Mouse (Mus musculus): Measurements from ENCODE around the gene Stx8. TPM values are rescaled to one million over a fixed set of nuclear protein-coding genes. Genes with fewer than 3 reads are reported as not detected.

Gene Stx8
- polyA plus RNA-seq, 1 experiment from 2014 or later = 60.6 TPM

DNA sequence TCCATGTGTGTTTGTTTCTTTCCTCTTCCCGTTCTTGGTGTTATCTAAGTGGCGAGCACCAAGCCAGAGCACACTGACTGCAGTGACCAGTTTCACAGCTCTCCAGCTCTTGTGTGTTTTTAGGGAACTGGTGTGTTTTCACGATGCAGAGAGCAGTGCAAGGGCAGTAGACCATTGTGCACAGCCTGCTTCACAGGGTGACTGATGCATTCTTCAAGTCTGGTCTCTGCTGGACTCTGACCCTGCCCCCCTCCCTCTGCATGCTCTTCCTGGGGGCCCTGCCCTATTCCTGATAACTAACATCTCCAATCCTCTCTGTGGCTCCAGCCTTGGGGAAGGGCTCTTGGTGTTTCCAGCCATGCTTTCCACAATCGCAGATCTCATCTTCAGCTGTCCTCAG is 94.7 kb downstream of the Stx8 start:
- H3K4me1 ChIP-seq = peaks cover 9% of the 10 kb centered on the region; the same call in 1 of the 2 replicates
- no peaks in the 10 kb centered on the region for H3K36me3 ChIP-seq
- WGBS = 53% methylated on average over 4 of the region's 4 CpGs
- H3K4me3 ChIP-seq (replicated peaks) = no peak overlapping the region
- no peak overlapping the region for H3K27ac ChIP-seq (replicated peaks)
- no peak overlapping the region for H3K9ac ChIP-seq
- H3K4me2 ChIP-seq (replicated peaks) = no peak overlapping the region
- ATAC-seq (ENCODE audit: insufficient number of reproducible peaks, low FRiP score, low TSS enrichment, low read depth) = no peak
- H3K9me3 ChIP-seq (replicated peaks) = no peaks in the 10 kb centered on the region
- no peaks in the 10 kb centered on the region for H3K27me3 ChIP-seq

GRCm38 (mm10) chr11:68062116-68062515 is 96.1 kb downstream of the Stx8 start:
- no peak overlapping the region for H3K4me2 ChIP-seq (replicated peaks)
- H3K27me3 ChIP-seq = no peaks in the 10 kb centered on the region
- H3K9me3 ChIP-seq (replicated peaks) = no peaks in the 10 kb centered on the region
- whole genome bisulfite sequencing = 87% methylated on average over 2 of the region's 2 CpGs
- no peak overlapping the region for H3K27ac ChIP-seq (replicated peaks)
- no peaks in the 10 kb centered on the region for H3K36me3 ChIP-seq
- H3K9ac ChIP-seq = no peak overlapping the region
- peaks cover 9% of the 10 kb centered on the region; the same call in 1 of the 2 replicates for H3K4me1 ChIP-seq
- H3K4me3 ChIP-seq (replicated peaks) = no peak overlapping the region
- ATAC-seq (ENCODE audit: insufficient number of reproducible peaks, low FRiP score, low TSS enrichment, low read depth) = no peak

GRCm38 (mm10) chr11:68067806-68068205 is 101.8 kb downstream of the Stx8 start:
- no peak for ATAC-seq (ENCODE audit: insufficient number of reproducible peaks, low FRiP score, low TSS enrichment, low read depth)
- Histone ChIP-seq H3K4me2 (replicated peaks) (no peak overlapping the region), H3K4me1 (peaks cover 4% of the 10 kb centered on the region; the same call in 1 of the 2 replicates), H3K9me3 (replicated peaks) (no peaks in the 10 kb centered on the region), H3K27ac (replicated peaks) (no peak overlapping the region), H3K4me3 (replicated peaks) (no peak overlapping the region), H3K27me3 (peaks cover 5% of the 10 kb centered on the region; the same call in 1 of the 2 replicates), H3K36me3 (no peaks in the 10 kb centered on the region), H3K9ac (no peak overlapping the region)
- WGBS = 80% methylated on average over 10 of the region's 10 CpGs

DNA sequence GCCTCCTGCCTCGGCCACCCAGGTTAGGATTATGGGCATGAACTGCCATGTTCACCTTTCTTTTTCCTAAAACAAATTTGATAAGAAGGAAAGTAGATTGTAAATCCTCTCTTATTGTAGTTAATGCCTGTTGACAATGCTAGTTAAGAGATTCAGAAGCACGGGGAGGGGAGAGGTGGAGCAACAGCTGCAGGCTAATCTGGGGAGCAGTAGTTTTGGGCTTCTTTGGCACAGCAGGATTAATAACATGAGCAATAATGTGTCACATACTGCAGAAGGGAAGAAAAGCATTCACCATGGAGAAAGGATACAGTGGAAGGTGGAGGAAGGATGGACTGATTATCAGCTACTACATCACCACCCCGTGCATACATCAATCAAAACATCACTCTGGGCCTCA is 104.1 kb downstream of the Stx8 start:
- Histone ChIP-seq H3K27ac (replicated peaks) (no peak overlapping the region), H3K4me1 (peaks cover 10% of the 10 kb centered on the region), H3K9me3 (replicated peaks) (no peaks in the 10 kb centered on the region), H3K4me3 (replicated peaks) (no peak overlapping the region), H3K36me3 (no peaks in the 10 kb centered on the region), H3K4me2 (replicated peaks) (no peak overlapping the region), H3K9ac (no peak overlapping the region), H3K27me3 (peaks cover 8% of the 10 kb centered on the region; the same call in 1 of the 2 replicates)
- no peak for ATAC-seq (ENCODE audit: insufficient number of reproducible peaks, low FRiP score, low TSS enrichment, low read depth)
- WGBS = 59% methylated on average over 3 of the region's 3 CpGs

- H3K27me3 ChIP-seq = peaks cover 8% of the 10 kb centered on the region; the same call in 1 of the 2 replicates
- H3K4me1 ChIP-seq = peaks cover 15% of the 10 kb centered on the region
- H3K4me3 ChIP-seq (replicated peaks) = no peak overlapping the region
- H3K4me2 ChIP-seq (replicated peaks) = no peak overlapping the region
- H3K9ac ChIP-seq = no peak overlapping the region
- no peak for ATAC-seq (ENCODE audit: insufficient number of reproducible peaks, low FRiP score, low TSS enrichment, low read depth)
- H3K27ac ChIP-seq (replicated peaks) = no peak overlapping the region
- WGBS = 72% methylated on average over 5 of the region's 5 CpGs
- no peaks in the 10 kb centered on the region for H3K36me3 ChIP-seq
- H3K9me3 ChIP-seq (replicated peaks) = no peaks in the 10 kb centered on the region
Measured at GRCm38 (mm10) chr11:68071836-68072235, 105.8 kb downstream of the Stx8 start.

DNA sequence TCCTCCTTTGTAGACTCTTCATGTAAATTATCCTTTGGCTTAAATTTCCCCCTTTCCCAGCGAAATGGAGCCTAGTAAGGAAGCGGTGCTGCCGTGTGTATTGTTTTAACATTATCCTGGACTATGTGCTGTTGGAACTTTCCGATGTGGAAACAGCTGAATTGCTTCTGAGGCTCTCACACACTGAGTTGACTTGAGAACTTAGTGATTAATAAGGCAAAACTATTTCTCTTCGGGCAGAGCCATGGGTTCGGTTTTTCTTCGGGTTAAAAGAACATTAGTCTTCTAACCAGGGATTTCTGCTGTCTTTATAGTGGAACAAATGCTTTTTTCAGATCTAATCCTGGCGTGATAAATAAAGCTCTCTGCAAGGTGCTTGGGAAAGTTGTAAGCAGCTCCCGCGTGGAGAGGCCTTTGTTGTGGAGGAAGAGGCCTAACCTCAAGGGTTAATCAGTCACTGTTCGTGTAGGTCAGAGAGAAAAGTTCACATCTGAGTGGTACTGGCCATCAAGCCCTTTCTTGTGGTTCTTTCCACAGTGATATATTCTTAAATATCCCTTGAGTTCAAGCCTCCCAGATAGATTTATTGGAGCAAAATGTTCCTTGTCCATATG is 106.7 kb downstream of the Stx8 start:
- 71% methylated on average over 11 of the region's 11 CpGs for WGBS

DNA sequence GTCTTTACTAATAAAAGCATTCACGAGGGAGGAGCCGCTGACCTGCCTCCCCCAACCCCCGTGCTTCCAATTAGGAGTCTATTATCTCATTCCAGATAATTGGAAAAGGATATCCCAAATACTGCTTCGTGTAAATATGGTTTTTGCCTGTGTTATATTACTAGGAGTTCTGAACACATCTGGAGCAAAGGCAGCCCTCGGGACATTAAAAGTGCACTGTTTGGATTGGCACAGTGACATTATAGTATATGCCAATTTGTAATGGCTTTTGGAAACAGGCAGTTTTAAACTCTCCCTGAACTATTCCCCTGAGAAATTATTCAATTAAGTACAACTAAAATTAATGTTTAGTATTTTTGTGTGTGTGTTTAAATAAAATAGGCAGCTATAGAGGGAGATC is 108.7 kb downstream of the Stx8 start:
- no peak overlapping the region for H3K9ac ChIP-seq
- H3K27me3 ChIP-seq = peaks cover 8% of the 10 kb centered on the region; the same call in 1 of the 2 replicates
- H3K9me3 ChIP-seq (replicated peaks) = no peaks in the 10 kb centered on the region
- H3K4me1 ChIP-seq = peaks cover 19% of the 10 kb centered on the region
- H3K4me3 ChIP-seq (replicated peaks) = no peak overlapping the region
- no peak overlapping the region for H3K4me2 ChIP-seq (replicated peaks)
- WGBS = 16% methylated on average over 5 of the region's 5 CpGs
- H3K27ac ChIP-seq (replicated peaks) = no peak overlapping the region
- H3K36me3 ChIP-seq = no peaks in the 10 kb centered on the region
- peak; percentile 51; the same call in 1 of the 2 replicates for ATAC-seq (ENCODE audit: insufficient number of reproducible peaks, low FRiP score, low TSS enrichment, low read depth)

More for the DNA sequence above, 106.7 kb downstream of the Stx8 start:
- H3K27ac ChIP-seq (replicated peaks) = no peak overlapping the region
- peaks cover 15% of the 10 kb centered on the region for H3K4me1 ChIP-seq
- no peak for ATAC-seq (ENCODE audit: insufficient number of reproducible peaks, low FRiP score, low TSS enrichment, low read depth)
- no peak overlapping the region for H3K4me3 ChIP-seq (replicated peaks)
- H3K4me2 ChIP-seq (replicated peaks) = no peak overlapping the region
- H3K36me3 ChIP-seq = no peaks in the 10 kb centered on the region
- H3K9ac ChIP-seq = no peak overlapping the region
- H3K9me3 ChIP-seq (replicated peaks) = no peaks in the 10 kb centered on the region
- H3K27me3 ChIP-seq = peaks cover 8% of the 10 kb centered on the region; the same call in 1 of the 2 replicates

- Histone ChIP-seq H3K27me3 (peaks cover 8% of the 10 kb centered on the region; the same call in 1 of the 2 replicates), H3K9me3 (replicated peaks) (no peaks in the 10 kb centered on the region), H3K4me3 (replicated peaks) (no peak overlapping the region), H3K36me3 (no peaks in the 10 kb centered on the region), H3K9ac (no peak overlapping the region), H3K4me1 (peaks cover 19% of the 10 kb centered on the region), H3K27ac (replicated peaks) (no peak overlapping the region), H3K4me2 (replicated peaks) (no peak overlapping the region)
- ATAC-seq (ENCODE audit: insufficient number of reproducible peaks, low FRiP score, low TSS enrichment, low read depth) = no peak
- 56% methylated on average over 2 of the region's 2 CpGs for WGBS
Measured at GRCm38 (mm10) chr11:68075331-68075730, 109.3 kb downstream of the Stx8 start.

- 94% methylated on average over 2 of the region's 2 CpGs for WGBS
- no peak for ATAC-seq (ENCODE audit: insufficient number of reproducible peaks, low FRiP score, low TSS enrichment, low read depth)
Measured at GRCm38 (mm10) chr11:68079756-68080155, 113.8 kb downstream of the Stx8 start.

GRCm38 (mm10) chr11:68080999-68081398 is 115.0 kb downstream of the Stx8 start:
- WGBS = 77% methylated on average over 2 of the region's 2 CpGs
- no peak for ATAC-seq (ENCODE audit: insufficient number of reproducible peaks, low FRiP score, low TSS enrichment, low read depth)
- H3K4me3 ChIP-seq (replicated peaks) = no peak overlapping the region
- 0 out of 2 replicates have a peak, but pooled peaks cover 9% of the 10 kb centered on the region for H3K4me1 ChIP-seq
- no peak overlapping the region for H3K4me2 ChIP-seq (replicated peaks)
- no peaks in the 10 kb centered on the region for H3K9me3 ChIP-seq (replicated peaks)
- no peaks in the 10 kb centered on the region for H3K27me3 ChIP-seq
- no peaks in the 10 kb centered on the region for H3K36me3 ChIP-seq
- no peak overlapping the region for H3K9ac ChIP-seq
- H3K27ac ChIP-seq (replicated peaks) = no peak overlapping the region

More at GRCm38 (mm10) chr11:68079756-68080155, 113.8 kb downstream of the Stx8 start:
- Histone ChIP-seq H3K9ac (no peak overlapping the region), H3K27ac (replicated peaks) (no peak overlapping the region), H3K4me1 (peaks cover 17% of the 10 kb centered on the region), H3K9me3 (replicated peaks) (no peaks in the 10 kb centered on the region), H3K4me3 (replicated peaks) (no peak overlapping the region), H3K27me3 (no peaks in the 10 kb centered on the region), H3K36me3 (no peaks in the 10 kb centered on the region), H3K4me2 (replicated peaks) (no peak overlapping the region)

GRCm38 (mm10) chr11:68082756-68083155 is 116.8 kb downstream of the Stx8 start:
- Histone ChIP-seq H3K9ac (no peak overlapping the region), H3K4me3 (replicated peaks) (no peak overlapping the region), H3K27me3 (no peaks in the 10 kb centered on the region), H3K36me3 (no peaks in the 10 kb centered on the region), H3K9me3 (replicated peaks) (no peaks in the 10 kb centered on the region), H3K4me2 (replicated peaks) (no peak overlapping the region), H3K4me1 (0 out of 2 replicates have a peak, but pooled peaks cover 11% of the 10 kb centered on the region), H3K27ac (replicated peaks) (no peak overlapping the region)
- 87% methylated on average over 12 of the region's 12 CpGs for WGBS
- no peak for ATAC-seq (ENCODE audit: insufficient number of reproducible peaks, low FRiP score, low TSS enrichment, low read depth)

DNA sequence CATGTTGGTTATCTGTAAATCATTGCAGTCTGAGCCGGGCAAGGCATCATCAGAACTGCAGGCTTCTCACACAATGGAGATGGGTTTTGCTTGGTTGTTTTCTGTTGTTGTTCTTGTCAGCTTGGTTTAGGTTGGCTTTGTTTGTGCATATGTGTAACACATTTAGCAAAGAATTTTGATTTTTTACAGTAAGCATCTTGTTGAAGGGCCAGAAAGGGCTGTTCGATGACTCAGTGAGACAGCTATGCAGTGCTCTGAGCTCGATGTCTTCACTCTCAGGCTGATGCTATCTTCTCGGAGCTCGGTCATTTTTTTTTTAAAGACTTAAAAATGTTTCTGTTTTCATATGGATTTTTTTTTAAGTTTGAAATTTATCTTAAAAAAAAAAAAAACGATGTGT is 117.6 kb downstream of the Stx8 start:
- Histone ChIP-seq H3K9ac (no peak overlapping the region), H3K4me2 (replicated peaks) (no peak overlapping the region), H3K4me1 (0 out of 2 replicates have a peak, but pooled peaks cover 6% of the 10 kb centered on the region), H3K27ac (replicated peaks) (0 out of 2 replicates have a peak overlapping the region, but pooled peaks have one; percentile 28), H3K36me3 (no peaks in the 10 kb centered on the region), H3K4me3 (replicated peaks) (no peak overlapping the region), H3K9me3 (replicated peaks) (no peaks in the 10 kb centered on the region), H3K27me3 (no peaks in the 10 kb centered on the region)
- ATAC-seq (ENCODE audit: insufficient number of reproducible peaks, low FRiP score, low TSS enrichment, low read depth) = no peak
- WGBS = 41% methylated on average over 6 of the region's 6 CpGs

Data from embryonic facial prominence, embryonic 15.5 days (tissue).